Mouse (Mus musculus) MEL (cell line): ENCODE measurements around the gene Ddx49.

Experiments
- CTCF ChIP-seq, 3 experiments: IDR thresholded peaks in 2 of 3; conservative IDR thresholded peaks in 1 of 3; 2 replicates each; pipeline ENCODE4 v1.5.1; 2011 to 2012; ENCODE audit warnings: low read length in 3 of 3, low read depth in 2 of 3, mild to moderate bottlenecking in 2 of 3, improper control_type of control experiment in 1 of 3, inconsistent platforms in 1 of 3, mixed read lengths in 1 of 3, moderate library complexity in 1 of 3; ENCODE audit not compliant: control insufficient read depth in 1 of 3, insufficient read depth in 1 of 3, poor library complexity in 1 of 3, severe bottlenecking in 1 of 3
- HCFC1 ChIP-seq: IDR thresholded peaks from 2 replicates; pipeline ENCODE4 v1.6.1; 2012; ENCODE audit warnings: low read depth, mild to moderate bottlenecking, inconsistent platforms, low read length, improper control_type of control experiment, moderate library complexity
- MAFK ChIP-seq: IDR thresholded peaks from 2 replicates; pipeline ENCODE4 v1.6.1; 2011; ENCODE audit warnings: low read depth, mild to moderate bottlenecking, low read length, improper control_type of control experiment, borderline replicate concordance
- POLR2A ChIP-seq, 2 experiments: IDR thresholded peaks; 2 replicates each; pipeline ENCODE4 v1.6.1; 2011 to 2012; ENCODE audit warnings: low read length in 2 of 2, mild to moderate bottlenecking in 2 of 2, control low read depth in 1 of 2, improper control_type of control experiment in 1 of 2, low read depth in 1 of 2, moderate library complexity in 1 of 2; ENCODE audit not compliant: control insufficient read depth in 1 of 2, insufficient read depth in 1 of 2, poor library complexity in 1 of 2
- ZMIZ1 ChIP-seq: IDR thresholded peaks from 2 replicates; pipeline ENCODE4 v1.6.1; 2012; ENCODE audit warnings: low read depth, mild to moderate bottlenecking, inconsistent platforms, low read length, improper control_type of control experiment, moderate library complexity

- TF ChIP-seq ZMIZ1 (no peak), POLR2A (IDR thresholded peaks at IDR 0.05; ENCODE audit: control insufficient read depth in 1 of 2, insufficient read depth in 1 of 2, low read depth in 1 of 2, low read length in 2 of 2, poor library complexity in 1 of 2) (no peak), CTCF (IDR thresholded peaks at IDR 0.05 in 2 of 3, conservative IDR thresholded peaks at IDR 0.05 in 1 of 3; ENCODE audit: control insufficient read depth in 1 of 3, insufficient read depth in 1 of 3, low read depth in 2 of 3, low read length in 3 of 3, poor library complexity in 1 of 3, severe bottlenecking in 1 of 3) (no peak), MAFK (no peak), HCFC1 (no peak)
Observed at GRCm38 (mm10) chr8:70343076-70343475, 40.8 kb upstream of the Ddx49 start.
